Mouse (Mus musculus): ENCODE results near the gene Tbc1d10c. TPM values are rescaled to one million over a fixed set of nuclear protein-coding genes. Genes with fewer than 3 reads are reported as not detected.

Tbc1d10c gene
- polyA plus RNA-seq, 1 experiment from 2014 or later = 0.54 TPM

GRCm38 (mm10) chr19:4201291-4201909 lies 10.3 kb upstream of the Tbc1d10c start, which contains the start of gene Rad9a:
Gene Rad9a, minus strand, starts transcription at chr19:4201662.
- peak within 1 kb of the TSS; percentile 57 for H3K4me3 ChIP-seq (replicated peaks; ENCODE audit: low read depth, low read length)

GRCm38 (mm10) chr19:4197180-4197579 lies 6.1 kb upstream of the Tbc1d10c start:
- Histone ChIP-seq H3K4me3 (replicated peaks; ENCODE audit: low read depth, low read length) (no peak overlapping the region), H3K27ac (replicated peaks; ENCODE audit: low read depth, low read length) (no peak overlapping the region), H3K4me1 (ENCODE audit: control insufficient read depth, insufficient read depth, low read length) (peaks cover 26% of the 10 kb centered on the region), H3K4me2 (ENCODE audit: low read length) (no peak overlapping the region), H3K36me3 (ENCODE audit: control insufficient read depth, insufficient read depth, low read length) (peaks cover 50% of the 10 kb centered on the region), H3K9ac (replicated peaks; ENCODE audit: low read length) (no peak overlapping the region), H3K27me3 (ENCODE audit: control insufficient read depth, insufficient read depth, low read length) (no peaks in the 10 kb centered on the region), H3K9me3 (ENCODE audit: control insufficient read depth, low read length) (no peaks in the 10 kb centered on the region)
- 74% methylated on average over 3 of the region's 3 CpGs for WGBS
- no peak for DNase-seq
- ATAC-seq (ENCODE audit: low FRiP score, low TSS enrichment) = no peak

More at GRCm38 (mm10) chr19:4201291-4201909, 10.3 kb upstream of the Tbc1d10c start, which contains the start of gene Rad9a:
- peak within 1 kb of the TSS; percentile 66 for H3K9ac ChIP-seq (replicated peaks; ENCODE audit: low read length)
- H3K36me3 ChIP-seq (ENCODE audit: control insufficient read depth, insufficient read depth, low read length) = peaks cover 16% of the 10 kb centered on the region
- DNase-seq = peak; percentile 98
- peaks cover 19% of the 10 kb centered on the region for H3K4me1 ChIP-seq (ENCODE audit: control insufficient read depth, insufficient read depth, low read length)
- H3K27me3 ChIP-seq (ENCODE audit: control insufficient read depth, insufficient read depth, low read length) = no peaks in the 10 kb centered on the region
- ATAC-seq (ENCODE audit: low FRiP score, low TSS enrichment) = peak; percentile 87
- 0% methylated on average over 34 of the region's 34 CpGs for WGBS
- H3K4me2 ChIP-seq (ENCODE audit: low read length) = peak within 1 kb of the TSS; percentile 87
- H3K27ac ChIP-seq (replicated peaks; ENCODE audit: low read depth, low read length) = no peak within 1 kb of the TSS; the same call in 1 of the 2 replicates
- no peaks in the 10 kb centered on the region for H3K9me3 ChIP-seq (ENCODE audit: control insufficient read depth, low read length)

DNA sequence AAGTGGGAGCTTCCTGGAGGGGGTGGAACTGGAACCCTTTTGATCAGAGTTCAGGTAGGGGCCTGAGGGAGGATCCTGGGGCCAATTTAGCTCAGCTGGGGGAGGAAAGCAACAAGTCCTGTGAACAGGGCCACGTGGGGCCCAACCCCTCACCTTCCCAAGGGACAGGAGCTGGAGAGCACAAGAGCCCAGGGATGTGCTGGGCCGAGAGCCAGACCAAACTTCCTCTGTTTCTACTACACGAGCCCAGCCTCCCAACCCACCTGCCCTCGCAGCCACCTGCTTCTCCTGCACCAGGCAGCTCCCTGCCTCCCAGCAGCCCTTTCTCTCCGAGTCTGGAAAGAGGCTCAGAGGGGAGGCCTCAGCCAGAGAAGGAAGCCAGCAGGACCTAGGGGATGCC lies 5.5 kb upstream of the Tbc1d10c start:
- Histone ChIP-seq H3K4me2 (ENCODE audit: low read length) (no peak overlapping the region), H3K36me3 (ENCODE audit: control insufficient read depth, insufficient read depth, low read length) (peaks cover 50% of the 10 kb centered on the region), H3K9ac (replicated peaks; ENCODE audit: low read length) (no peak overlapping the region), H3K4me1 (ENCODE audit: control insufficient read depth, insufficient read depth, low read length) (peaks cover 22% of the 10 kb centered on the region), H3K4me3 (replicated peaks; ENCODE audit: low read depth, low read length) (no peak overlapping the region), H3K27ac (replicated peaks; ENCODE audit: low read depth, low read length) (no peak overlapping the region), H3K9me3 (ENCODE audit: control insufficient read depth, low read length) (no peaks in the 10 kb centered on the region), H3K27me3 (ENCODE audit: control insufficient read depth, insufficient read depth, low read length) (no peaks in the 10 kb centered on the region)
- DNase-seq = no peak
- ATAC-seq (ENCODE audit: low FRiP score, low TSS enrichment) = no peak
- WGBS = 69% methylated on average over 5 of the region's 5 CpGs

DNA sequence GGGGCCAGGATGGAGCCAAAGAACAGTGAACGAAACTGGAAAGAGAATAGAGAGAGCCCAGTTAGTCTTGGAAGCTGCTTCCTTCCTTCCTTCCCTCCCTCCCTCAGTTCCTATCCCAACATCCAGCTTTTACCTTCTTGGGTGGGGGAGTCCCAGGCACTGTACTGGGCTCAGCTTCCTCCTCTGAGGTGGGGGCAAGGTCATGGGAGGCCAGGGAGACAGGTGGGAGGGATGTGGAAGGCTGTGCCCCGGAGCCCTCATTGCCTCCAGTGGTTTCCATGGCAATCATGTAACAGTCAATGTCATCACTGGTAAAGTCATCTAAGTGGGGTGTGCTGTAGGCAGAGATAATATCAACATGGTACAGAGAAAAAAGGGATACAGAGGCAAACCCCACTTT lies 5.0 kb upstream of the Tbc1d10c start:
- H3K4me1 ChIP-seq (ENCODE audit: control insufficient read depth, insufficient read depth, low read length) = peaks cover 20% of the 10 kb centered on the region
- H3K27ac ChIP-seq (replicated peaks; ENCODE audit: low read depth, low read length) = no peak overlapping the region
- no peak for DNase-seq

GRCm38 (mm10) chr19:4194776-4195650 lies 3.9 kb upstream of the Tbc1d10c start:
- Histone ChIP-seq H3K4me3 (replicated peaks; ENCODE audit: low read depth, low read length) (no peak overlapping the region), H3K4me2 (ENCODE audit: low read length) (no peak overlapping the region), H3K4me1 (ENCODE audit: control insufficient read depth, insufficient read depth, low read length) (peaks cover 11% of the 10 kb centered on the region), H3K36me3 (ENCODE audit: control insufficient read depth, insufficient read depth, low read length) (peaks cover 50% of the 10 kb centered on the region), H3K9ac (replicated peaks; ENCODE audit: low read length) (no peak overlapping the region), H3K9me3 (ENCODE audit: control insufficient read depth, low read length) (no peaks in the 10 kb centered on the region), H3K27ac (replicated peaks; ENCODE audit: low read depth, low read length) (no peak overlapping the region), H3K27me3 (ENCODE audit: control insufficient read depth, insufficient read depth, low read length) (no peaks in the 10 kb centered on the region)
- DNase-seq (no peak), ATAC-seq (ENCODE audit: low FRiP score, low TSS enrichment) (no peak)
- WGBS = 82% methylated on average over 12 of the region's 12 CpGs

More for the DNA sequence above, 5.0 kb upstream of the Tbc1d10c start:
- H3K4me3 ChIP-seq (replicated peaks; ENCODE audit: low read depth, low read length) = no peak overlapping the region
- ATAC-seq (ENCODE audit: low FRiP score, low TSS enrichment) = no peak
- no peak overlapping the region for H3K9ac ChIP-seq (replicated peaks; ENCODE audit: low read length)
- H3K36me3 ChIP-seq (ENCODE audit: control insufficient read depth, insufficient read depth, low read length) = peaks cover 50% of the 10 kb centered on the region
- no peaks in the 10 kb centered on the region for H3K27me3 ChIP-seq (ENCODE audit: control insufficient read depth, insufficient read depth, low read length)
- H3K4me2 ChIP-seq (ENCODE audit: low read length) = no peak overlapping the region
- WGBS = 66% methylated on average over 2 of the region's 2 CpGs
- H3K9me3 ChIP-seq (ENCODE audit: control insufficient read depth, low read length) = no peaks in the 10 kb centered on the region

DNA sequence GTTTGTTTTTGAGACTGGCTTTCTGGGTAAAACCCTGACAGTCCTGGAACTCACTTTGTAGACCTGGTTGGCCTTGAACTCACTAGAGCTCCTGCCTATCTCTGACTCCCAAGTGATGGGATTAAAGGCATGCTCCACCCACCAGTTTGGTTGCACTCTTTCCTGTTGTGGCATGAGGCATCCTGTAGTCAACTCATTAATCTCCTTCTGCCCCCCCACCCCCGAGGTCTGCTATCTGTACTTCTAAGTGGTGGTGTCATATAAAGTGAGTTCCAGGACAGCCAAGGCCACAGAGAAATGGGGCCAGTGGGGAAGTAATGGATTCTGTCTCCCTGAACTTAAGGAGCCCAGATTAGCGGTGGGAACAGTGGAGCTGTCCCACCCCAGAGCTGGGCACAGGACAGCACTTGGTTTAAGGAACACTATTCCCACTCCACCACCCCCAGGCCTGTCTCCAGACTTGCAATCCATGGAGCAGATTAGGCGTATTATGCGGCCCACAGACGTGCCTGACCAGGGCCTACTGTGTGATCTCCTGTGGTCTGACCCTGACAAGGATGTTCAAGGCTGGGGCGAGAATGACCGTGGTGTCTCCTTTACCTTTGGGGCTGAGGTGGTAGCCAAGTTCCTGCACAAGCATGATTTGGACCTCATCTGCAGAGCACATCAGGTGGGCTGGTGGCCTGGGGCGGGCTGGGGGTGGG lies 3.1 kb upstream of the Tbc1d10c start:
- H3K36me3 ChIP-seq (ENCODE audit: control insufficient read depth, insufficient read depth, low read length) = peaks cover 50% of the 10 kb centered on the region
- no peak overlapping the region for H3K4me2 ChIP-seq (ENCODE audit: low read length)
- H3K9ac ChIP-seq (replicated peaks; ENCODE audit: low read length) = no peak overlapping the region
- no peak overlapping the region for H3K27ac ChIP-seq (replicated peaks; ENCODE audit: low read depth, low read length)
- DNase-seq = no peak
- H3K27me3 ChIP-seq (ENCODE audit: control insufficient read depth, insufficient read depth, low read length) = no peaks in the 10 kb centered on the region
- H3K4me3 ChIP-seq (replicated peaks; ENCODE audit: low read depth, low read length) = no peak overlapping the region
- peaks cover 11% of the 10 kb centered on the region for H3K4me1 ChIP-seq (ENCODE audit: control insufficient read depth, insufficient read depth, low read length)
- ATAC-seq (ENCODE audit: low FRiP score, low TSS enrichment) = no peak
- no peaks in the 10 kb centered on the region for H3K9me3 ChIP-seq (ENCODE audit: control insufficient read depth, low read length)
- WGBS = 92% methylated on average over 8 of the region's 8 CpGs

- ATAC-seq (ENCODE audit: low FRiP score, low TSS enrichment) = no peak
- 63% methylated on average over 6 of the region's 6 CpGs for WGBS
- H3K9me3 ChIP-seq (ENCODE audit: control insufficient read depth, low read length) = no peaks in the 10 kb centered on the region
- no peak for DNase-seq
- peaks cover 11% of the 10 kb centered on the region for H3K4me1 ChIP-seq (ENCODE audit: control insufficient read depth, insufficient read depth, low read length)
- peak overlapping the region; percentile 94; the same call in 1 of the 2 replicates for H3K9ac ChIP-seq (replicated peaks; ENCODE audit: low read length)
- H3K4me2 ChIP-seq (ENCODE audit: low read length) = peak overlapping the region; percentile 86
- peaks cover 46% of the 10 kb centered on the region for H3K36me3 ChIP-seq (ENCODE audit: control insufficient read depth, insufficient read depth, low read length)
- H3K27ac ChIP-seq (replicated peaks; ENCODE audit: low read depth, low read length) = no peak overlapping the region
- peak overlapping the region; percentile 91 for H3K4me3 ChIP-seq (replicated peaks; ENCODE audit: low read depth, low read length)
- no peaks in the 10 kb centered on the region for H3K27me3 ChIP-seq (ENCODE audit: control insufficient read depth, insufficient read depth, low read length)
Observed at GRCm38 (mm10) chr19:4193129-4193528, 2.0 kb upstream of the Tbc1d10c start.

DNA sequence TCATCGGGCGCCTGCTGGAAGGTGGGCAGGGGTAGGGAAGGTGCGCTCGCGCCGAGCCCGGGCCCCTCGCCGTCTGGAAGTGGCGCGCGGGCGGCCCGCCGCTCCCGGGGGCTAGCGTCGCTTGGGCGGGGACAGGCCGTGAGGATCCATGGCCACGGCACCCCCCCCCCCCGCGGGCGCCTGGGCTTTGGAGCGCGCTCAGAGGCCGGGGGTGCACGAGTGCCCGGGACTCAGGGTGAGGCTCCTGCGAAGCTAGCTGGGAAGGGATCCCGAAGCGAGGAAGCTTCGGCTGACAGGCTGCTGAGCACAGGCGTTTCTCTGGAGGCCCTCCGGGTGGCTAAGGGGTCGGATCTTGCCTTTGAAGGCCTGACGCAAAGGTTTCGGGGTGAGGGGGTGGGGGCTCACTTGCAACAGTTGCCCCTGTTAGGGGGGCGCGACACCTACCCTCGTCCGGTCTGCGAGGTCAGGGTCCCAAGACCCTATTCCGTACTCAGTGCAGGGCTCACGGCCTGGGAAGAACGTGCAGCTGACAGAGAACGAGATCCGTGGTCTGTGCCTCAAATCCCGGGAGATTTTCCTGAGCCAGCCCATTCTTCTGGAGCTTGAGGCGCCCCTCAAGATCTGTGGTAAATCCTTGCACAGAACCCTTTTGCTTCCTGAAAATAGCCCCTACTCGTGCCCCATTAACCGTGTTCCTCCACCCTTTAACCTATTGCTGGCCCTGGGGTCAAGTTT lies 1.3 kb upstream of the Tbc1d10c start:
- ATAC-seq (ENCODE audit: low FRiP score, low TSS enrichment) = peak; percentile 51

More for the DNA sequence above, 1.3 kb upstream of the Tbc1d10c start:
- H3K4me2 ChIP-seq (ENCODE audit: low read length) = peak overlapping the region; percentile 86
- under 1% methylated on average over 50 of the region's 52 CpGs for WGBS
- H3K4me1 ChIP-seq (ENCODE audit: control insufficient read depth, insufficient read depth, low read length) = peaks cover 11% of the 10 kb centered on the region
- H3K9ac ChIP-seq (replicated peaks; ENCODE audit: low read length) = peak overlapping the region; percentile 94
- peak; percentile 65 for DNase-seq
- peak overlapping the region; percentile 91 for H3K4me3 ChIP-seq (replicated peaks; ENCODE audit: low read depth, low read length)
- H3K27ac ChIP-seq (replicated peaks; ENCODE audit: low read depth, low read length) = peak overlapping the region; percentile 89
- H3K9me3 ChIP-seq (ENCODE audit: control insufficient read depth, low read length) = no peaks in the 10 kb centered on the region
- H3K27me3 ChIP-seq (ENCODE audit: control insufficient read depth, insufficient read depth, low read length) = no peaks in the 10 kb centered on the region
- peaks cover 44% of the 10 kb centered on the region for H3K36me3 ChIP-seq (ENCODE audit: control insufficient read depth, insufficient read depth, low read length)

Measured in midbrain, embryonic 14.5 days (tissue).